ENCODE assay signal across 9 mouse cellular contexts in genomic region chr3:30765311-30766027, GRCm38 (mm10). TPM values are rescaled to one million over a fixed set of nuclear protein-coding genes. Genes with fewer than 3 reads are reported as not detected.
A peak's percentile ranks its signal among the peaks of the same experiment; 100 is the strongest.
DNase-seq lines count a peak whose midpoint lies in the region; ATAC-seq lines count a peak whose summit lies in the region.
"Had no signal": no experiment of that assay in that cellular context is flagged by ENCODE, and none has a peak within 500 bp of the region (broad histone marks: within the 10 kb centered on the region; RNA-seq: fewer than 3 reads in every experiment).

No protein-coding gene starts in this region.

- ATAC-seq in liver, embryonic 12.5 days, result peak; percentile 98
- peak; percentile 90 for ATAC-seq in stomach, embryonic 14.5 days (ENCODE audit: insufficient number of reproducible peaks, insufficient read depth, low FRiP score, low read depth)
- no peak for ATAC-seq in midbrain, embryonic 14.5 days (ENCODE audit: low FRiP score, low TSS enrichment)

- peak; percentile 95 for DNase-seq in heart, embryonic 10.5 days (ENCODE audit: low spot score)
- no peak for DNase-seq in heart, postnatal 14 days
- DNase-seq in c-Kit-positive CD71-positive TER-119-positive erythroid progenitor cells, embryonic 14.5 days (ENCODE audit: low spot score), result peak; percentile 94
- no peak for DNase-seq in cerebellum, postnatal 4 days (ENCODE audit: low spot score in 2 of 2)
- no peak for DNase-seq in adipocyte (ENCODE audit: low spot score)
- no peak for DNase-seq in midbrain, embryonic 14.5 days

- WGBS in heart, embryonic 10.5 days, result 49% methylated on average over 10 of the region's 10 CpGs
- 25% methylated on average over 10 of the region's 10 CpGs for WGBS in liver, embryonic 12.5 days (ENCODE audit: insufficient replicate concordance)
- 69% methylated on average over 10 of the region's 10 CpGs for WGBS in stomach, embryonic 14.5 days
- 74% methylated on average over 10 of the region's 10 CpGs for WGBS in midbrain, embryonic 14.5 days

- H3K27me3 ChIP-seq in heart, embryonic 10.5 days (ENCODE audit: insufficient read depth, poor library complexity, severe bottlenecking), result no peaks in the 10 kb centered on the region
- peaks cover 3% of the 10 kb centered on the region; the same call in 1 of the 2 replicates for H3K27me3 ChIP-seq in liver, embryonic 12.5 days (replicated peaks)
- H3K27me3 ChIP-seq in stomach, embryonic 14.5 days (ENCODE audit: control insufficient read depth, insufficient read depth, low read length), result no peaks in the 10 kb centered on the region
- H3K27me3 ChIP-seq in midbrain, embryonic 14.5 days (ENCODE audit: control insufficient read depth, insufficient read depth, low read length), result no peaks in the 10 kb centered on the region
- H3K27me3 ChIP-seq: neural tube, embryonic 12.5 days had no signal

- H3K4me2 ChIP-seq in liver, embryonic 12.5 days, result peak overlapping the region; percentile 71
- H3K4me2 ChIP-seq in stomach, embryonic 14.5 days (replicated peaks; ENCODE audit: low read depth, low read length), result no peak overlapping the region
- no peak overlapping the region for H3K4me2 ChIP-seq in midbrain, embryonic 14.5 days (ENCODE audit: low read length)
- H3K4me2 ChIP-seq: neural tube, embryonic 12.5 days had no signal

- no peaks in the 10 kb centered on the region for H3K9me3 ChIP-seq in heart, embryonic 10.5 days
- H3K9me3 ChIP-seq in liver, embryonic 12.5 days (replicated peaks), result no peaks in the 10 kb centered on the region
- no peaks in the 10 kb centered on the region for H3K9me3 ChIP-seq in stomach, embryonic 14.5 days (ENCODE audit: control insufficient read depth, low read depth, low read length)
- no peaks in the 10 kb centered on the region for H3K9me3 ChIP-seq in midbrain, embryonic 14.5 days (ENCODE audit: control insufficient read depth, low read length)
- H3K9me3 ChIP-seq: neural tube, embryonic 12.5 days had no signal

- H3K4me1 ChIP-seq in heart, embryonic 10.5 days, result peaks cover 17% of the 10 kb centered on the region
- H3K4me1 ChIP-seq in liver, embryonic 12.5 days, result peaks cover 43% of the 10 kb centered on the region
- no peaks in the 10 kb centered on the region for H3K4me1 ChIP-seq in stomach, embryonic 14.5 days (ENCODE audit: control insufficient read depth, insufficient read depth, low read length)
- no peaks in the 10 kb centered on the region for H3K4me1 ChIP-seq in midbrain, embryonic 14.5 days (ENCODE audit: control insufficient read depth, insufficient read depth, low read length)
- H3K4me1 ChIP-seq: neural tube, embryonic 12.5 days had no signal

- no peaks in the 10 kb centered on the region for H3K36me3 ChIP-seq in heart, embryonic 10.5 days
- no peaks in the 10 kb centered on the region for H3K36me3 ChIP-seq in liver, embryonic 12.5 days
- H3K36me3 ChIP-seq in stomach, embryonic 14.5 days (ENCODE audit: control insufficient read depth, insufficient read depth, low read length), result no peaks in the 10 kb centered on the region
- H3K36me3 ChIP-seq in midbrain, embryonic 14.5 days (ENCODE audit: control insufficient read depth, insufficient read depth, low read length), result no peaks in the 10 kb centered on the region
- H3K36me3 ChIP-seq: neural tube, embryonic 12.5 days had no signal

- H3K27ac ChIP-seq in heart, embryonic 10.5 days, result peak overlapping the region; percentile 75; the same call in 1 of the 2 replicates
- peak overlapping the region; percentile 97 for H3K27ac ChIP-seq in liver, embryonic 12.5 days
- H3K27ac ChIP-seq in stomach, embryonic 14.5 days (ENCODE audit: low read length), result no peak overlapping the region
- no peak overlapping the region for H3K27ac ChIP-seq in midbrain, embryonic 14.5 days (replicated peaks; ENCODE audit: low read depth, low read length)
- H3K27ac ChIP-seq: neural tube, embryonic 12.5 days had no signal

- peak overlapping the region; percentile 63 for H3K9ac ChIP-seq in liver, embryonic 12.5 days
- no peak overlapping the region for H3K9ac ChIP-seq in stomach, embryonic 14.5 days (replicated peaks; ENCODE audit: low read depth, low read length)
- H3K9ac ChIP-seq in midbrain, embryonic 14.5 days (replicated peaks; ENCODE audit: low read length), result no peak overlapping the region
- H3K9ac ChIP-seq: neural tube, embryonic 12.5 days had no signal

- intact Hi-C loops in heart, postnatal 14 days (cut with DNase I), result no loop called here

- H3K4me3 ChIP-seq in heart, embryonic 10.5 days, result 0 out of 2 replicates have a peak overlapping the region, but pooled peaks have one; percentile 8
- H3K4me3 ChIP-seq in liver, embryonic 12.5 days, result peak overlapping the region; percentile 48
- H3K4me3 ChIP-seq in stomach, embryonic 14.5 days (ENCODE audit: low read depth, low read length), result no peak overlapping the region
- no peak overlapping the region for H3K4me3 ChIP-seq in midbrain, embryonic 14.5 days (replicated peaks; ENCODE audit: low read depth, low read length)
- H3K4me3 ChIP-seq: neural tube, embryonic 12.5 days had no signal

RNA-seq across cellular contexts. Expression of gene Samd7, which starts 19.4 kb away (rescaled TPM):
- not detected in 2 replicates for polyA plus RNA-seq in heart, embryonic 10.5 days (2016; fragmentation: Nextera tagmentation; extraction: Ambion mirVana)
- total RNA-seq in heart, postnatal 14 days (2021), result not detected
- polyA plus RNA-seq in liver, embryonic 12.5 days (2016; fragmentation: Nextera tagmentation; extraction: Ambion mirVana), result 0.05 TPM in 1 of 2 replicates, not detected in the other
- not detected in 2 replicates for polyA plus RNA-seq in stomach, embryonic 14.5 days (2014; fragmentation: Nextera tagmentation; extraction: Ambion mirVana)
- 0.19 TPM in 1 of 2 replicates, not detected in the other for polyA plus RNA-seq in midbrain, embryonic 14.5 days (2014; fragmentation: Nextera tagmentation; extraction: Ambion mirVana)
- polyA plus RNA-seq: neural tube, embryonic 12.5 days had no signal

RNA-seq across cellular contexts. Expression of gene Sec62, which starts 27.2 kb away (rescaled TPM):
- polyA plus RNA-seq in heart, embryonic 10.5 days (2016; fragmentation: Nextera tagmentation; extraction: Ambion mirVana), result 39.4 and 47.6 TPM in 2 replicates
- 10 to 100 TPM; 43.9 to 44.2 TPM for total RNA-seq in heart, postnatal 14 days (2021)
- 60.5 and 65.5 TPM in 2 replicates for polyA plus RNA-seq in liver, embryonic 12.5 days (2016; fragmentation: Nextera tagmentation; extraction: Ambion mirVana)
- polyA plus RNA-seq in stomach, embryonic 14.5 days (2014; fragmentation: Nextera tagmentation; extraction: Ambion mirVana), result 101 and 106 TPM in 2 replicates
- 102 and 110 TPM in 2 replicates for polyA plus RNA-seq in midbrain, embryonic 14.5 days (2014; fragmentation: Nextera tagmentation; extraction: Ambion mirVana)

Comparison
In these comparisons a context has a peak if more than half of its experiments do, and no peak if none do; other contexts are left out.
1. DNase-seq: peak in heart, embryonic 10.5 days (single experiment) and c-Kit-positive CD71-positive TER-119-positive erythroid progenitor cells, embryonic 14.5 days (single experiment); none in heart, postnatal 14 days (0 of 2), cerebellum, postnatal 4 days (0 of 2), adipocyte (single experiment) and midbrain, embryonic 14.5 days (single experiment).
2. H3K27ac ChIP-seq: peak in heart, embryonic 10.5 days (single experiment) and liver, embryonic 12.5 days (single experiment); none in stomach, embryonic 14.5 days (single experiment) and midbrain, embryonic 14.5 days (single experiment).
3. H3K4me3 ChIP-seq: peak in heart, embryonic 10.5 days (single experiment) and liver, embryonic 12.5 days (single experiment); none in stomach, embryonic 14.5 days (single experiment) and midbrain, embryonic 14.5 days (single experiment).